Mouse (Mus musculus): ENCODE results near the gene Gm20388. TPM values are rescaled to one million over a fixed set of nuclear protein-coding genes. Genes with fewer than 3 reads are reported as not detected.
"Not testable (repeated sequence)": the region's sequence is repeated elsewhere in the genome, so short reads cannot be mapped to it uniquely, and the experiment has no call there.

Gene Gm20388
- polyA plus RNA-seq, 1 experiment from 2014 or later = 47.1 TPM

DNA sequence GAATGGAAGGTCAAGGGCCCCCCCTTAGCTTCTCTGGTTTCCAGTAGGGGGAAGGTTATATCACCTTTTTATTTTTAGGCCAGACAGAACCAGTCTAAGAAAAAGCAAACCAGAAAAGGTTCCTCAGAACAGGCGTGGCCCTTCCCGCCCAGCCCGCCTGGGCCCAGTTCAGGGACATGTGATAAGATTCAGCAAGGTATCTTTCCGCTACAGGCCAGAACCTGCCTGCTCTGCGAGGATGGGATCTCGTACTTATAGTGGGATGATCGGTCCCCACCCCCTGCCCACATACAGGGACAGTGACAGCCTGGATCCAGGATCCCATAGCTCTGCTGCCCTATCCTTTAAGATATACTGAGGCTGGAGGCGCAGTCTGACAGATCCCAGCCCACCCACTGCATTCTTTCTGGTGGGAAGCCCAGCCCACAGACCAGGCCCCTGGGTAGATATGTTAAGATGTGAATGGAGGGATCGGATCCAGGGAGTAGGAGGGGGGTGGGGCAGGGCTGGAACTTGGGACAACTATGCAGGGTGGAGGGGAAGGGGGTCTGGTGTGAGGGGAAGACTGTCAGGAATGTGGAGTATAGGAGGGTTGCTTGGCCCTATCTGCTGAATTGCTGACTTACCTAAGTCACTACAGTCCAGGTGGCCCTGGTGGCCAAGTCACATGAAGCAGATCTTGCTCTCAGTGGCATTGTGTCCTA is 3245.6 kb downstream of the Gm20388 start:
- 97% methylated on average over 8 of the region's 9 CpGs for WGBS (ENCODE audit: missing documents)
- Histone ChIP-seq H3K4me3 (ENCODE audit: inconsistent target) (no peak overlapping the region), H3K36me3 (ENCODE audit: inconsistent target) (no peaks in the 10 kb centered on the region), H3K27ac (no peak overlapping the region), H3K79me2 (ENCODE audit: inconsistent target) (no peaks in the 10 kb centered on the region)

DNA sequence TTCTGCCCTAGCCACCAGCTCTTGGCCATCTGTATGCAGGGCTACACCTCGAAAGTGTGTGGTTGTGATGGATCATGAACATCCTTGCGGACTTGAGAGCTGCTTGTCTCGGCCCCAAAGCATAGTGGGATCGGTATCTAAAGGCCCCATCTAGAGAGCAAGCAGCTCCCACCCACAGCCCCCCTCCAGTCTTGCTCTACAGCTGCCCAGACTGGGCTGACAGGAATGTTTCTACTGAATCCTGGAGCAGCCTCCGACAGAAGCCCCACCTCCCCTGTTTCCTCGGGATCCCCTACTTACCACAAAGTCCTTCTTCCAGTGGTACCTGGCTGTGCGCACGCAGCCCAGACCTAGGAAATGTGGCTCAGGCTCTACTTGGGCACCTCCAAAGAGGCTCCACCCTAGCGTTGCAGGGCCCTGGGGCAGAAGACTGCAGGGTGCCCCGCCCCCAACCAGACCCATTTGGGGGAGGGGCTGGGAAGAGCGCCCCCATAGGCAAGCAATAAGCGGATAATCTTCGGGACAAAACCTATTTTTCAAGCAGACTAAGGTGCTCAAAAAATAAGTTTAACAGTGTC is 3247.3 kb downstream of the Gm20388 start, which contains the start of gene Sult5a1:
Gene Sult5a1 (minus strand): TSS at position 428 of the 578 bp plus-strand sequence.
- no peak within 1 kb of the TSS for H3K4me3 ChIP-seq (ENCODE audit: inconsistent target)
- H3K79me2 ChIP-seq (ENCODE audit: inconsistent target) = no peaks in the 10 kb centered on the region
- WGBS (ENCODE audit: missing documents) = 63% methylated on average over 12 of the region's 13 CpGs

GRCm38 (mm10) chr8:123181391-123181790 is 3270.8 kb downstream of the Gm20388 start:
- 81% methylated on average over 3 of the region's 3 CpGs for WGBS (ENCODE audit: missing documents)
- Histone ChIP-seq H3K79me2 (ENCODE audit: inconsistent target) (no peaks in the 10 kb centered on the region), H3K27ac (no peak overlapping the region), H3K36me3 (ENCODE audit: inconsistent target) (no peaks in the 10 kb centered on the region), H3K4me3 (ENCODE audit: inconsistent target) (no peak overlapping the region)

More for the DNA sequence above, 3247.3 kb downstream of the Gm20388 start, which contains the start of gene Sult5a1:
- no peaks in the 10 kb centered on the region for H3K36me3 ChIP-seq (ENCODE audit: inconsistent target)
- H3K27ac ChIP-seq = no peak within 1 kb of the TSS

DNA sequence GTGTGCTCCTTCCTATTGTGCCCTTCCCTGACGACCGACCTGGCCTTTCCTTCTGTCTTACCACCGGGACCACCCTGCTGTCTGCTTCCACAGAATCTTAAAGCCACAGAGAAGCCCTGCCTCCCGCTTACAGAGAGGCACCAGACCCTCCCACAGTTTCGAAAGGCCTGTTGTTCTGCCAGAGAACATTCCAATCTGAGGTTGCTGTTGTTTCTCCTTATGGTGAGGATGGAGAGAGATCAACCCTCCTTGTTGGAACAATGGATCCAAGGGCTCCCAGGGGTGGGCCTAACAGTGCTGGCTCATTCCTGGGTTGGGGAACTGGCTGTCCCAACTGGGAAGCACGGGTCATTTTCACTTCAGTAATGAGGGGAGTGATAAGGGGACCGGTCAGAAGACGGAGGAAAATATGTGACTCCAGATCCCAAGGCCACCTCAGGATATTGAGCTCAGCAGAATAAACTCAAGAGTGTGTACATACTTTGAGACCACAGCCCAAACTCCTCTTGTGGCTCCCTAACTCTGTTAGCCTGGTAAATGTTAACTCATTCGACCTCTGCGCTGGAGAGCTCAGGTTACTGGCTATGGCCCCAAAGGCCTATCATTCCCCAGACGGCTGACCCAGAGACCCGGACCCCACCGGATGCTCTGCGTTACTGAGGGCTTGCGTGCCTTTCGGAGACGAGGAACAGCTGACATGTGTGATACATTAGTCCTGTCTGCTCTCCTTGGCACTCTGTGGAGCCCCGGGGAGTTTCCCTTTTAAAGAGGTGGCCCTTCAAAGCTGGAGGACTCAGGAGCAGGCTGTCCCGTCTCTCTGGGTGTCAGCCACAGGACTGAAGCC is 3275.1 kb downstream of the Gm20388 start, which contains the start of gene Dpep1:
Gene Dpep1 (plus strand): TSS at position 677 of the 844 bp plus-strand sequence.
- WGBS (ENCODE audit: missing documents) = 79% methylated on average over 19 of the region's 19 CpGs
- Histone ChIP-seq H3K27ac (no peak within 1 kb of the TSS), H3K79me2 (ENCODE audit: inconsistent target) (no peaks in the 10 kb centered on the region), H3K4me3 (ENCODE audit: inconsistent target) (no peak within 1 kb of the TSS), H3K36me3 (ENCODE audit: inconsistent target) (no peaks in the 10 kb centered on the region)

DNA sequence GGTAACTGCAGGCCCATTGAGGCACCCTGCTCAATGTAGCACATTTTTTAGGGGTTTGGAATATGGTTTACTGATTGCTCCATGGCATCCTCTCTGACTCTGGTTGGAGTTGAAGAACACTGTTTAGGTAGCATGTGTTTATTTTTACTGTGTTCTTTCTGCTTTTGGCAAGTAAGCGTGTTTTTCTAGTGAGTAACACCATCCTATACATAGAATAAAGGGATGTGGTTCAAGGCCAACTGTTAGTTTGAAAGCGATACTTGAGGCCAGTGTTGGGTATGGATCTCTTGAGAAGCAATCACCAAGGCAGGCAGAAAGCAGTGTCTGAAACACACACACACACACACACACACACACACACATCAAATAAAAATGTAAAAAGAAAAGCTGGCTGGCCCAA is 3277.4 kb downstream of the Gm20388 start:
- no peak overlapping the region for H3K27ac ChIP-seq
- 84% methylated on average over 2 of the region's 2 CpGs for WGBS (ENCODE audit: missing documents)

DNA sequence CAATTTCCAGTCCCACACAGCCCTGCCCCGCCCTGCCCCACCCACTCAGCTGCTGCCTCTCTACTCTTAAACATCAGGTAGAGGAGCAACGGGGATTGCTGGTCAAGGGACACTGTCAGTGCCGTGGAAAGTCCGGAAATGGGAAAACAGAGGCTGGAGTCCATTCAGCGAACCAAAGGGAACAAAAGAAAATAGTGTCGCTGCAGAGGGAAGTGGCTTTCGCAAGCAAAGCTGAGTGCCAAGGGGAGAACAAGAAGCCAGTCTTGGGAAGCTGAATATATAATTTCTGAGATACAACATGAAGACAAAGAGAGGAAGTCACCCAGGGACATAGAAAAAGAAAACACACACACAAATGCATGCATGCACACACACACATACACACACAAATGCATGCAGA is 3278.2 kb downstream of the Gm20388 start:
- H3K79me2 ChIP-seq (ENCODE audit: inconsistent target) = no peaks in the 10 kb centered on the region
- 45% methylated on average over 7 of the region's 7 CpGs for WGBS (ENCODE audit: missing documents)

More for the DNA sequence above, 3277.4 kb downstream of the Gm20388 start:
- Histone ChIP-seq H3K79me2 (ENCODE audit: inconsistent target) (no peaks in the 10 kb centered on the region), H3K4me3 (ENCODE audit: inconsistent target) (no peak overlapping the region), H3K36me3 (ENCODE audit: inconsistent target) (no peaks in the 10 kb centered on the region)

GRCm38 (mm10) chr8:123190678-123191077 is 3280.0 kb downstream of the Gm20388 start:
- WGBS (ENCODE audit: missing documents) = 4% methylated on average over 9 of the region's 9 CpGs
- no peak overlapping the region for H3K4me3 ChIP-seq (ENCODE audit: inconsistent target)
- no peaks in the 10 kb centered on the region for H3K79me2 ChIP-seq (ENCODE audit: inconsistent target)
- H3K27ac ChIP-seq = no peak overlapping the region
- H3K36me3 ChIP-seq (ENCODE audit: inconsistent target) = no peaks in the 10 kb centered on the region

More for the DNA sequence above, 3278.2 kb downstream of the Gm20388 start:
- H3K36me3 ChIP-seq (ENCODE audit: inconsistent target) = no peaks in the 10 kb centered on the region
- H3K4me3 ChIP-seq (ENCODE audit: inconsistent target) = no peak overlapping the region
- H3K27ac ChIP-seq = no peak overlapping the region

- 73% methylated on average over 7 of the region's 8 CpGs for WGBS (ENCODE audit: missing documents)
These were observed 3281.3 kb downstream of the Gm20388 start for GRCm38 (mm10) chr8:123191908-123192307.

GRCm38 (mm10) chr8:123193771-123194170 is 3283.1 kb downstream of the Gm20388 start:
- no peaks in the 10 kb centered on the region for H3K36me3 ChIP-seq (ENCODE audit: inconsistent target)
- H3K4me3 ChIP-seq (ENCODE audit: inconsistent target) = no peak overlapping the region
- H3K27ac ChIP-seq = no peak overlapping the region
- no peaks in the 10 kb centered on the region for H3K79me2 ChIP-seq (ENCODE audit: inconsistent target)
- 90% methylated on average over 9 of the region's 9 CpGs for WGBS (ENCODE audit: missing documents)

More at GRCm38 (mm10) chr8:123191908-123192307, 3281.3 kb downstream of the Gm20388 start:
- H3K79me2 ChIP-seq (ENCODE audit: inconsistent target) = no peaks in the 10 kb centered on the region
- no peak overlapping the region for H3K27ac ChIP-seq
- no peaks in the 10 kb centered on the region for H3K36me3 ChIP-seq (ENCODE audit: inconsistent target)
- H3K4me3 ChIP-seq (ENCODE audit: inconsistent target) = no peak overlapping the region

DNA sequence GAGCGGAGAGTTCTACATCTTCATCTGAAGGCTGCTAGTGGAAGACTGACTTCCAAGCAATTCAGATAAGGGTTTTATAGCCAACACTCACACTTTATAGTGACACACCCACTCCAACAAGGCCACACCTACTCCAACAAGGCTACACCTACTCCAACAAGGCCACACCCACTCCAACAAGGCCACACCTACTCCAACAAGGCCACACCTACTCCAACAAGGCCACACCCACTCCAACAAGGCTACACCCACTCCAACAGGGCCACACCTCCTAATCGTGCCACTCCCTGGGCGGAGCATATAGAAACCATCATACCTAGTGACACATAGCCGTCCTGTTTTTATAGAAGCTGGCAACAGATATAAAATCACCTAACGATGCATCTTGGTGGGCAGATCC is 3286.4 kb downstream of the Gm20388 start:
- H3K36me3 ChIP-seq (ENCODE audit: inconsistent target) = not testable (repeated sequence)

GRCm38 (mm10) chr8:123199864-123200263 is 3289.2 kb downstream of the Gm20388 start:
- no peak overlapping the region for H3K4me3 ChIP-seq (ENCODE audit: inconsistent target)
- 71% methylated on average over 13 of the region's 14 CpGs for WGBS (ENCODE audit: missing documents)
- no peaks in the 10 kb centered on the region for H3K36me3 ChIP-seq (ENCODE audit: inconsistent target)
- H3K79me2 ChIP-seq (ENCODE audit: inconsistent target) = no peaks in the 10 kb centered on the region
- H3K27ac ChIP-seq = no peak overlapping the region

More for the DNA sequence above, 3286.4 kb downstream of the Gm20388 start:
- 81% methylated on average over 5 of the region's 5 CpGs for WGBS (ENCODE audit: missing documents)
- not testable (repeated sequence) for H3K4me3 ChIP-seq (ENCODE audit: inconsistent target); H3K27ac ChIP-seq; H3K79me2 ChIP-seq (ENCODE audit: inconsistent target)

DNA sequence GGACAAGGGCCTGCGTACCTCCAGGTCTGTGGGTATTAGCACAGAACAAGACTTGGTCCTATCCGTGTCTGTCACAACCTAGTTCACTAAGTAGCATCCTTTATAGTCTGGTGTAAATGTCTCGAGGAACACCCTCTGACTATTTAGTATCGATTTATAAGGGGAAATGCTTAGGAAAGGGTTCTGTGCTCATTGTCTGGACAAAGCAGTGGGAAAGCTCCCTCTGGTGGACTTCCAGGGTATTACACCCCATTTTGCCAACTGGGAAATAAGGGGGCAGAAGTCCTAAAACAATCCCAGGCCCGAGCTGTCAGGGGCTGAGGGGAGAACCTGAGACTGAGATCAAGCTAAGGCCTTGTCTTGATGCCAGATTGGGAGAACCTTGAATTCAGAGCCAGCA is 3291.6 kb downstream of the Gm20388 start:
- Histone ChIP-seq H3K36me3 (ENCODE audit: inconsistent target) (peaks cover 17% of the 10 kb centered on the region; the same call in 1 of the 2 replicates), H3K4me3 (ENCODE audit: inconsistent target) (no peak overlapping the region), H3K27ac (no peak overlapping the region), H3K79me2 (ENCODE audit: inconsistent target) (no peaks in the 10 kb centered on the region)
- 27% methylated on average over 5 of the region's 5 CpGs for WGBS (ENCODE audit: missing documents)

- Histone ChIP-seq H3K4me3 (ENCODE audit: inconsistent target) (no peak overlapping the region), H3K27ac (no peak overlapping the region), H3K79me2 (ENCODE audit: inconsistent target) (no peaks in the 10 kb centered on the region), H3K36me3 (ENCODE audit: inconsistent target) (peaks cover 30% of the 10 kb centered on the region; the same call in 1 of the 2 replicates)
- 83% methylated on average over 3 of the region's 3 CpGs for WGBS (ENCODE audit: missing documents)
These were observed 3292.9 kb downstream of the Gm20388 start for GRCm38 (mm10) chr8:123203571-123203970.

- Histone ChIP-seq H3K27ac (peak overlapping the region; percentile 48), H3K36me3 (ENCODE audit: inconsistent target) (peaks cover 39% of the 10 kb centered on the region), H3K4me3 (ENCODE audit: inconsistent target) (peak overlapping the region; percentile 93), H3K79me2 (ENCODE audit: inconsistent target) (peaks cover 21% of the 10 kb centered on the region)
- WGBS (ENCODE audit: missing documents) = 17% methylated on average over 10 of the region's 10 CpGs
These were observed 3301.2 kb downstream of the Gm20388 start for GRCm38 (mm10) chr8:123211876-123212275.

Measured in macrophage (primary cell).